Mouse (Mus musculus) small intestine, adult 2 months (tissue): ENCODE measurements around the gene Rps6ka1.

Source experiments
- CTCF ChIP-seq: fragments of 200-500 bp; IDR thresholded peaks from 2 replicates; pipeline ENCODE4 v1.5.1; 2012; ENCODE audit warnings: low read depth, mild to moderate bottlenecking, control low read depth, inconsistent platforms, low read length, moderate library complexity, mixed read lengths; ENCODE audit not compliant: insufficient replicate concordance, insufficient read length; ENCODE audit errors: extremely low read depth
- POLR2A ChIP-seq: fragments of 200-500 bp; IDR thresholded peaks from 2 replicates; pipeline ENCODE4 v1.6.1; 2012; ENCODE audit warnings: low read depth, mild to moderate bottlenecking, control low read depth, inconsistent platforms, low read length, moderate library complexity

DNA sequence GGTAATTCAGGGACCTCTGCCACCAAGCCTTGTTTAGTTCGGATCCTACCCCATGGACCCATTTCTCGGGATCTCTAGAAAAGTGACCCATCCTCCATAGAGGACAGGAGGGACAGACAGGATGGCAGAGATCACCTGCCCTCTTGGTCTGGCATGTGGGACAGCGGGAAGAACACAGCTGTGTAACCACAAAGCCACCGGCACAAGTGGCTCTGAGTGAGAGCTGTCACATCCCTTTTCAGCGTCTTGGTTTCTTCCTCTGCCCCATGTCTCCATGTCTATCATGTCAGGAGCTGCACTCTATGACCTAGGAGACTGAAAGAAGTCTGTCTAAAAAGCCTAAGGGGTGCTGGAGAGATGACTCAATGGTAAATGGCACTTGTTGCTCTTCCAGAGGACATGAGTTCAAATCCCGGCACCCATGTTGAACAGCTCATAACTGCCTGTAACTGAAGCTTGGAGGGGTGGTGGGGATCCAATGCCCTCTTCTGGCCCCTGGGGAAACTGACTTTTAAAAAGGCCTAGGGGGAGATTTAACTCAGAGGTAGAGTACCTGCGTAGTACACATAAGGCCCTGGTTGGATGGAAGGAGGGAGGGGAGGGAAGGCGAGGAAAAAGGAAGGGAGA is 3.4 kb downstream of the Rps6ka1 start:
- TF ChIP-seq CTCF (no peak), POLR2A (no peak)
